ENCODE assay signal across 9 mouse cellular contexts in the genomic region with DNA sequence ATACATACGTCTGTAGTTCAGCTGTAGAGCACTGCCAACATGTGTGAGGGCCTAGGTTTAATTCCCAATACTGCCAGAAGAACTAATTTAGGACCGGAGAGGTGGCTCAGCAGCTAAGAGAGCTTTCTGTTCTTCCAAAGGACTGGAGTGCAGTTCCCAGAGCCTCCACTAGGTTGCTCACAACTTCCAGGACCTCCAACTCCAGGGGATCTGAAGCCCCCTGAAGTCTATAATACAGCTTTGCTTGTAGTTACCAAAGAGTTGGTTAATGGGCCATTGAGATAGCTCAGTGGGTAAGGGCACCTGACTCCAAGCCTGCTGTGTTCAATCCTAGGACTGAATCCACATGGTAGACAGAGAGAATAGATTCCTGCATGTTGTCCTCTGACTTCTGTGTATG. TPM values are rescaled to one million over a fixed set of nuclear protein-coding genes. Genes with fewer than 3 reads are reported as not detected.
DNase-seq lines count a peak whose midpoint lies in the region; ATAC-seq lines count a peak whose summit lies in the region.
"Had no signal": no experiment of that assay in that cellular context is flagged by ENCODE, and none has a peak within 500 bp of the region (broad histone marks: within the 10 kb centered on the region; RNA-seq: fewer than 3 reads in every experiment).

No protein-coding gene starts in this region.

- H3K4me2 ChIP-seq in hindbrain, embryonic 11.5 days (replicated peaks; ENCODE audit: low read depth, low read length): no peak overlapping the region
- no peak overlapping the region for H3K4me2 ChIP-seq in hindbrain, embryonic 16.5 days (ENCODE audit: low read length)
- H3K4me2 ChIP-seq in midbrain, embryonic 11.5 days: no peak overlapping the region
- H3K4me2 ChIP-seq in midbrain, embryonic 16.5 days (ENCODE audit: low read length): no peak overlapping the region
- H3K4me2 ChIP-seq: liver, embryonic 15.5 days had no signal

- H3K9ac ChIP-seq in hindbrain, embryonic 11.5 days (ENCODE audit: low read depth, low read length): no peak overlapping the region
- no peak overlapping the region for H3K9ac ChIP-seq in hindbrain, embryonic 16.5 days (ENCODE audit: low read depth, low read length)
- H3K9ac ChIP-seq in midbrain, embryonic 11.5 days (ENCODE audit: low read length): no peak overlapping the region
- H3K9ac ChIP-seq in midbrain, embryonic 16.5 days (ENCODE audit: low read depth, low read length): no peak overlapping the region
- H3K9ac ChIP-seq: liver, embryonic 15.5 days had no signal

- H3K9me3 ChIP-seq in hindbrain, embryonic 11.5 days (ENCODE audit: control insufficient read depth, low read length): no peaks in the 10 kb centered on the region
- no peaks in the 10 kb centered on the region for H3K9me3 ChIP-seq in hindbrain, embryonic 16.5 days (ENCODE audit: control insufficient read depth, low read length)
- no peaks in the 10 kb centered on the region for H3K9me3 ChIP-seq in midbrain, embryonic 11.5 days (ENCODE audit: control insufficient read depth, low read length)
- H3K9me3 ChIP-seq in midbrain, embryonic 16.5 days (replicated peaks; ENCODE audit: control insufficient read depth, low read length, poor library complexity, severe bottlenecking): no peaks in the 10 kb centered on the region
- H3K9me3 ChIP-seq: liver, embryonic 15.5 days had no signal

- H3K36me3 ChIP-seq in hindbrain, embryonic 11.5 days (ENCODE audit: control insufficient read depth, insufficient read depth, low read length): no peaks in the 10 kb centered on the region
- H3K36me3 ChIP-seq in hindbrain, embryonic 16.5 days (ENCODE audit: control insufficient read depth, insufficient read depth, low read length): no peaks in the 10 kb centered on the region
- H3K36me3 ChIP-seq in midbrain, embryonic 11.5 days (ENCODE audit: control insufficient read depth, insufficient read depth, low read length): no peaks in the 10 kb centered on the region
- no peaks in the 10 kb centered on the region for H3K36me3 ChIP-seq in midbrain, embryonic 16.5 days (ENCODE audit: control insufficient read depth, insufficient read depth, low read length)
- H3K36me3 ChIP-seq: liver, embryonic 15.5 days had no signal

- no peaks in the 10 kb centered on the region for H3K27me3 ChIP-seq in hindbrain, embryonic 11.5 days (ENCODE audit: control insufficient read depth, insufficient read depth, low read length)
- no peaks in the 10 kb centered on the region for H3K27me3 ChIP-seq in hindbrain, embryonic 16.5 days (replicated peaks; ENCODE audit: control insufficient read depth, insufficient read depth, low read length)
- no peaks in the 10 kb centered on the region for H3K27me3 ChIP-seq in midbrain, embryonic 11.5 days (ENCODE audit: control insufficient read depth, insufficient read depth, low read length)
- H3K27me3 ChIP-seq in midbrain, embryonic 16.5 days (ENCODE audit: control insufficient read depth, insufficient read depth, low read depth, low read length): no peaks in the 10 kb centered on the region
- H3K27me3 ChIP-seq: liver, embryonic 15.5 days had no signal

- no peak overlapping the region for H3K27ac ChIP-seq in hindbrain, embryonic 11.5 days (ENCODE audit: low read depth, low read length)
- H3K27ac ChIP-seq in hindbrain, embryonic 16.5 days (ENCODE audit: low read depth, low read length): no peak overlapping the region
- no peak overlapping the region for H3K27ac ChIP-seq in midbrain, embryonic 11.5 days (ENCODE audit: low read depth, low read length)
- H3K27ac ChIP-seq in midbrain, embryonic 16.5 days (ENCODE audit: low read length): no peak overlapping the region
- H3K27ac ChIP-seq: liver, embryonic 15.5 days had no signal

- intact Hi-C loops in left cerebral cortex, postnatal 14 days (cut with DNase I): no loop called here

- peak; percentile 50 for DNase-seq in hindbrain, embryonic 11.5 days (ENCODE audit: low spot score)
- peak; percentile 88 for DNase-seq in midbrain, embryonic 11.5 days (ENCODE audit: low spot score, missing footprints)
- peak; percentile 44 for DNase-seq in embryo, embryonic 11 days
- DNase-seq in thymus, postnatal 0 days (ENCODE audit: low spot score): peak; percentile 43
- no peak for DNase-seq in adrenal gland, postnatal 14 days
- no peak for DNase-seq in left cerebral cortex, postnatal 14 days (ENCODE audit: low spot score in 2 of 2)

- no peak for ATAC-seq in hindbrain, embryonic 11.5 days (ENCODE audit: low FRiP score)
- no peak for ATAC-seq in hindbrain, embryonic 16.5 days
- no peak for ATAC-seq in midbrain, embryonic 11.5 days (ENCODE audit: low FRiP score)
- ATAC-seq in midbrain, embryonic 16.5 days: no peak

- no peak overlapping the region for H3K4me3 ChIP-seq in hindbrain, embryonic 11.5 days (ENCODE audit: low read depth, low read length)
- no peak overlapping the region for H3K4me3 ChIP-seq in hindbrain, embryonic 16.5 days (ENCODE audit: low read length)
- no peak overlapping the region for H3K4me3 ChIP-seq in midbrain, embryonic 11.5 days (ENCODE audit: low read depth, low read length)
- no peak overlapping the region for H3K4me3 ChIP-seq in midbrain, embryonic 16.5 days (ENCODE audit: low read depth, low read length)
- H3K4me3 ChIP-seq: liver, embryonic 15.5 days had no signal

- 69% methylated on average over 2 of the region's 2 CpGs for WGBS in hindbrain, embryonic 11.5 days
- WGBS in hindbrain, embryonic 16.5 days: 71% methylated on average over 2 of the region's 2 CpGs
- 67% methylated on average over 2 of the region's 2 CpGs for WGBS in midbrain, embryonic 11.5 days
- WGBS in midbrain, embryonic 16.5 days: 82% methylated on average over 2 of the region's 2 CpGs

- H3K4me1 ChIP-seq in hindbrain, embryonic 11.5 days (replicated peaks; ENCODE audit: control insufficient read depth, insufficient read depth, low read length): no peaks in the 10 kb centered on the region
- no peaks in the 10 kb centered on the region for H3K4me1 ChIP-seq in hindbrain, embryonic 16.5 days (ENCODE audit: control insufficient read depth, insufficient read depth, low read depth, low read length)
- no peaks in the 10 kb centered on the region for H3K4me1 ChIP-seq in midbrain, embryonic 11.5 days (ENCODE audit: control insufficient read depth, insufficient read depth, low read length)
- no peaks in the 10 kb centered on the region for H3K4me1 ChIP-seq in midbrain, embryonic 16.5 days (ENCODE audit: control insufficient read depth, insufficient read depth, low read length)

RNA-seq across cellular contexts. Expression of a gene that starts 39.1 kb away (rescaled TPM):
- polyA plus RNA-seq in hindbrain, embryonic 11.5 days (2014; fragmentation: Nextera tagmentation; extraction: Ambion mirVana): 3.6 and 4.0 TPM in 2 replicates
- polyA plus RNA-seq in hindbrain, embryonic 16.5 days (2015; fragmentation: Nextera tagmentation; extraction: Ambion mirVana): 14.5 and 17.2 TPM in 2 replicates
- 2.5 and 4.0 TPM in 2 replicates for polyA plus RNA-seq in midbrain, embryonic 11.5 days (2014; fragmentation: Nextera tagmentation; extraction: Ambion mirVana)
- polyA plus RNA-seq in midbrain, embryonic 16.5 days (2015; fragmentation: Nextera tagmentation; extraction: Ambion mirVana): 8.9 and 10.5 TPM in 2 replicates
- polyA plus RNA-seq in thymus, postnatal 0 days (2015; fragmentation: Nextera tagmentation; extraction: Ambion mirVana): 18.1 and 19.0 TPM in 2 replicates
- 12.7 and 26.3 TPM in 2 replicates for total RNA-seq in adrenal gland, postnatal 14 days (2021)
- total RNA-seq in left cerebral cortex, postnatal 14 days (2021): 1 to 10 TPM; 5.4 to 5.7 TPM

RNA-seq across cellular contexts. Expression of a gene that starts 40.6 kb away (rescaled TPM):
- polyA plus RNA-seq in hindbrain, embryonic 11.5 days (2014; fragmentation: Nextera tagmentation; extraction: Ambion mirVana): 48.1 and 50.0 TPM in 2 replicates
- 131 and 150 TPM in 2 replicates for polyA plus RNA-seq in hindbrain, embryonic 16.5 days (2015; fragmentation: Nextera tagmentation; extraction: Ambion mirVana)
- 46.9 and 47.4 TPM in 2 replicates for polyA plus RNA-seq in midbrain, embryonic 11.5 days (2014; fragmentation: Nextera tagmentation; extraction: Ambion mirVana)
- 102 and 104 TPM in 2 replicates for polyA plus RNA-seq in midbrain, embryonic 16.5 days (2015; fragmentation: Nextera tagmentation; extraction: Ambion mirVana)
- 88.3 and 93.1 TPM in 2 replicates for polyA plus RNA-seq in thymus, postnatal 0 days (2015; fragmentation: Nextera tagmentation; extraction: Ambion mirVana)
- total RNA-seq in adrenal gland, postnatal 14 days (2021): 52.4 and 59.5 TPM in 2 replicates
- total RNA-seq in left cerebral cortex, postnatal 14 days (2021): 100 to 1,000 TPM; 153 to 168 TPM

RNA-seq across cellular contexts. Expression of a gene that starts 55.7 kb away (rescaled TPM):
- polyA plus RNA-seq in hindbrain, embryonic 11.5 days (2014; fragmentation: Nextera tagmentation; extraction: Ambion mirVana): 1,599 and 1,667 TPM in 2 replicates
- polyA plus RNA-seq in hindbrain, embryonic 16.5 days (2015; fragmentation: Nextera tagmentation; extraction: Ambion mirVana): 1,705 and 1,762 TPM in 2 replicates
- 1,522 and 1,543 TPM in 2 replicates for polyA plus RNA-seq in midbrain, embryonic 11.5 days (2014; fragmentation: Nextera tagmentation; extraction: Ambion mirVana)
- 1,852 and 1,913 TPM in 2 replicates for polyA plus RNA-seq in midbrain, embryonic 16.5 days (2015; fragmentation: Nextera tagmentation; extraction: Ambion mirVana)
- 942 and 997 TPM in 2 replicates for polyA plus RNA-seq in thymus, postnatal 0 days (2015; fragmentation: Nextera tagmentation; extraction: Ambion mirVana)
- 285 and 320 TPM in 2 replicates for total RNA-seq in adrenal gland, postnatal 14 days (2021)
- 100 to 1,000 TPM; 771 to 797 TPM for total RNA-seq in left cerebral cortex, postnatal 14 days (2021)

RNA-seq across cellular contexts. Expression of a gene that starts 58.9 kb away (rescaled TPM):
- 16.8 and 17.3 TPM in 2 replicates for polyA plus RNA-seq in hindbrain, embryonic 11.5 days (2014; fragmentation: Nextera tagmentation; extraction: Ambion mirVana)
- 9.3 and 11.2 TPM in 2 replicates for polyA plus RNA-seq in hindbrain, embryonic 16.5 days (2015; fragmentation: Nextera tagmentation; extraction: Ambion mirVana)
- polyA plus RNA-seq in midbrain, embryonic 11.5 days (2014; fragmentation: Nextera tagmentation; extraction: Ambion mirVana): 19.4 and 21.5 TPM in 2 replicates
- 8.6 and 10.3 TPM in 2 replicates for polyA plus RNA-seq in midbrain, embryonic 16.5 days (2015; fragmentation: Nextera tagmentation; extraction: Ambion mirVana)
- 6.7 TPM in 2 replicates for polyA plus RNA-seq in thymus, postnatal 0 days (2015; fragmentation: Nextera tagmentation; extraction: Ambion mirVana)
- 20.6 and 21.9 TPM in 2 replicates for total RNA-seq in adrenal gland, postnatal 14 days (2021)
- 10 to 100 TPM; 10.7 to 14.6 TPM for total RNA-seq in left cerebral cortex, postnatal 14 days (2021)

Comparison
In these comparisons a context has a peak if more than half of its experiments do, and no peak if none do; other contexts are left out.
1. DNase-seq: peak in hindbrain, embryonic 11.5 days (single experiment), midbrain, embryonic 11.5 days (single experiment), embryo, embryonic 11 days (single experiment) and thymus, postnatal 0 days (single experiment); none in adrenal gland, postnatal 14 days (single experiment) and left cerebral cortex, postnatal 14 days (0 of 2).